Mouse (Mus musculus): ENCODE data around the gene Tead3. TPM values are rescaled to one million over a fixed set of nuclear protein-coding genes. Genes with fewer than 3 reads are reported as not detected.
A peak's percentile ranks its signal among the peaks of the same experiment; 100 is the strongest.
"Not testable (repeated sequence)": the region's sequence is repeated elsewhere in the genome, so short reads cannot be mapped to it uniquely, and the experiment has no call there.

The Tead3 gene
- polyA plus RNA-seq, 1 experiment from 2014 or later: 5.7 TPM

DNA sequence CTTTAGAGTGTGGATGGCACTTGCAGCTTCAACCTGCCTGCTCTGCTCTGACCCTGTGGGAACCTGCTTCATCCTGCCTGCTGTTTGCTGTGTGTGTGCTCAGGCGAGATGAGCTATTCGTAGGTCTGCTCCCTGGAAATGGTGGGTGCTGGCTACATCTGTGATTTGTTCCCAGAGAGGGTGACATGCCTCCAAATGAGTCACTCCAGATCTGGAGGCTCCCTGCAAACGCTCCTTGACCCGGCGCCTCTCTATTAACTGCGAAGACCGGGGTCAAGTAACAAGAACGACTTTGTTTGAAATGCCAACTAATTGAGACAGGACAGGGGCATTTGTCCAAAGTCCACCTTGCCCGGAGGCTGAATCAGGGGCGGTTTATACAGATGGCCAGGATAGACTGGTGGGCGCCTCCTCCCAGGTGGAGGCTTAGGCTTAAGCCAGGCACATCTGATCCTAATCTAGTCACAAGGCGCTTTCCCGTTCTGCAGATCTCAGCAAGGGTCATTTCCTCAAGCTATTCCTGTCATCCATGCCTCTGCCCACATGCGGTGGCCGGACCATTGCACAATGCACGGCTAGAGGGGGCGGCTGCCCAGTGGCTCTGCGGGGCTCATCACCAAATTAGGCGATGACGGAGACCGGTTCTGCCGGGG, 22.8 kb downstream of the Tead3 start:
- H3K9me3 ChIP-seq: no peaks in the 10 kb centered on the region
- H3K4me1 ChIP-seq: peaks cover 24% of the 10 kb centered on the region
- H3K27ac ChIP-seq (replicated peaks): peak overlapping the region; percentile 92
- no peaks in the 10 kb centered on the region for H3K27me3 ChIP-seq
- H3K4me2 ChIP-seq (replicated peaks): peak overlapping the region; percentile 72
- peak overlapping the region; percentile 62 for H3K4me3 ChIP-seq
- peaks cover 27% of the 10 kb centered on the region for H3K36me3 ChIP-seq
- ATAC-seq (ENCODE audit: low FRiP score, low read depth): peak; percentile 71
- 10% methylated on average over 22 of the region's 22 CpGs for WGBS
- peak overlapping the region; percentile 51 for H3K9ac ChIP-seq (replicated peaks)

DNA sequence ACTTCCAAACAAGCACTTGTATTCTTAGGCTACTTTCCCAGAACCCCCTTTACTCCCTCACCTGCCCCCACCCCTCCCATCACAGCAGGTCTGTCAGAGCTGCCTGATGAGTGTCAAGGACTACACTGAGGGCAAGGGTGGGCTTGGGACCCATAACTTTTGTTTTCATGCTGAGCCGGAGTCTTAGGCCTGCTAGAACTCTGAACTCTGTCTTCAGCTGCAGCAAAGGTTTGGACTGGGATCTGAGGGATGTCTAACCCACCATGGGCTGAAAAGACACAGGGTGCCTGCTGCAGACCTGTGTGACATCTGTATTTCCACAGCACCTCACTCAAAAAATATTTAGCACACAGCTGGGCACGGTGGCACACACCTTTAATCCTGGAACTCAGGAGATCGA, 23.7 kb downstream of the Tead3 start:
- H3K4me2 ChIP-seq (replicated peaks): no peak overlapping the region
- no peaks in the 10 kb centered on the region for H3K9me3 ChIP-seq
- no peak overlapping the region for H3K27ac ChIP-seq (replicated peaks)
- no peaks in the 10 kb centered on the region for H3K27me3 ChIP-seq
- ATAC-seq (ENCODE audit: low FRiP score, low read depth): no peak
- H3K36me3 ChIP-seq: peaks cover 33% of the 10 kb centered on the region
- peaks cover 22% of the 10 kb centered on the region for H3K4me1 ChIP-seq
- H3K4me3 ChIP-seq: no peak overlapping the region
- WGBS: 85% methylated on average over 3 of the region's 3 CpGs
- H3K9ac ChIP-seq (replicated peaks): peak overlapping the region; percentile 51; the same call in 1 of the 2 replicates

DNA sequence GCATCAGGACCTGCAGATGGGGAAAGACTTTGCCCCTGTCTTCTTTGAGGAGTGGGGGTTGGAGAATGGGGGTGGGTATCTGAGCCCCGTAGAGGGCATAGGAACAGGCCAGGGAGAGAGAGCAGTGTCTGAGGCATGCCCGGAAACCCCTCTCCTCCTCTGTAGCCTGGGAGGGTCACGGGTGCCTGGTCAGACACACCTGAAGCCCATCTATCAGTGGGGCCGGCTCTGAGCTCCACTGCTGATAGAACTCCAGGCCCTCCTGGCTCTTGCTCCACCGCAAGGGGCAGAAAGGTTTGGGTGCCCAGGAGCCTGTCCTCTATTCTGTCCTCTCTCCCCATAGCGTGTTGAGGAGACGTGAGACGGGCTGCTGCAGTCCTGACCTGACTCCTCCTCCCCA, 24.9 kb downstream of the Tead3 start:
- peaks cover 29% of the 10 kb centered on the region for H3K36me3 ChIP-seq
- H3K27ac ChIP-seq (replicated peaks): no peak overlapping the region
- H3K4me2 ChIP-seq (replicated peaks): no peak overlapping the region
- peaks cover 20% of the 10 kb centered on the region for H3K4me1 ChIP-seq
- H3K27me3 ChIP-seq: no peaks in the 10 kb centered on the region
- 91% methylated on average over 8 of the region's 8 CpGs for WGBS
- no peak for ATAC-seq (ENCODE audit: low FRiP score, low read depth)
- no peaks in the 10 kb centered on the region for H3K9me3 ChIP-seq
- no peak overlapping the region for H3K4me3 ChIP-seq
- H3K9ac ChIP-seq (replicated peaks): no peak overlapping the region

DNA sequence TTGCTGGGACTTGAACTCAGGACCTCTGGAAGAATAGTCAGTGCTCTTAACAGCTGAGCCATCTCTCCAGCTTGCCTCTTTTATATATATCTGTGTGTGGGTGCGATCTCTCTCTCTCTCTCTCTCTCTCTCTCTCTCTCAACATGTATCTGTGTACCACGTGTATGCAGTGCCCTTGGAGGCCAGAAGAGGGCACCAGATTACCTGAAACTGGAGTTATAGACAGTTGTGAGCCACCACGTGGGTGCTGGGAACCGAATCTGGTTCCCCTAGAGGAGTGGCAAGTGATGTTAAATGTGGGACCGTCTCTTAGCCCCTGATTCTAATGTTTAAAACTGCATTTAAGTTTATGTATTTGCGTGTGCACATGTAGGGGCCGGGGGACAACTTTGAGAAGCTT, 26.2 kb downstream of the Tead3 start:
- not testable (repeated sequence) for H3K27ac ChIP-seq (replicated peaks); H3K9me3 ChIP-seq; H3K4me2 ChIP-seq (replicated peaks); H3K27me3 ChIP-seq; H3K4me3 ChIP-seq; H3K9ac ChIP-seq (replicated peaks); ATAC-seq (ENCODE audit: low FRiP score, low read depth)
- 97% methylated on average over 7 of the region's 7 CpGs for WGBS
- Histone ChIP-seq H3K36me3 (peaks cover 26% of the 10 kb centered on the region), H3K4me1 (peaks cover 12% of the 10 kb centered on the region)

DNA sequence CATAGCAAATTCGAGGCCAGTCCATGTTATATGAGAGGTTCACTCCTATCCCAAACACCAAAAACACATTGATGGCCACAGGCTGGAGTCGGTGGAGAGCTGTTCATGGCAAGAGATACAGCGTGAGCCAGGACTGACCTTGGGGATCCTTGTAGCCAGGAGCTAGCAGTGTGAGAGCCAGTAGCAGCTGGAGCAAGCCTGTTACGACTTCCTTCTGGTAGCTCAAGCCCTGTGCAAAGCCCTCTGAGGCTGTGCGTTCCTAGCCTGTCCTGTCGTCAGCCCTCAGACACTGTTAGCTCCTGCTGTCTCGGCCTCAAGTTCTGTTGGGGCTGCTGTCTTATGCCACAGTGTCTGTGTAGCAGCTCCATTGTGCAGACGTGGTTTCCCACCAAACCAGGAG, 26.8 kb downstream of the Tead3 start:
- H3K36me3 ChIP-seq: peaks cover 30% of the 10 kb centered on the region
- WGBS: 93% methylated on average over 8 of the region's 8 CpGs

DNA sequence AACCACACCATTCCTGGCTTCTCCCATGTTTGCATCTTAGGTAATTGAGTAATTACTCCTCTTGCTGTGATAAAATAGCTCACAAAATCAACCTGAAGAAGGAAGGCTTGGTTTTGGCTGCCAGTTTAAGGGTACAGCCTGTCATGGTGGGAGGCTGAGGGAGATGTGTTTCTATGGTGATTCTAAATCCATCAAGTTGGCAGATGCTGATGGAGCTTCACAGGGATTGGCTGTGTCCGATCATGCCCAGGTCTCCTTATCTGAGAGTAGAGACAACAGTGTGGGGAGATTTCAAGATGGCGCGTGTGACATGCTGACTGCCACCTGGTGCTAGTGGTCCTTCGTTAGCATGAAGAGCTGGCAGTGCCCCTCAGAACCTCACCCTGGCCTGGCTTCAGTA, 28.9 kb downstream of the Tead3 start:
- H3K9ac ChIP-seq (replicated peaks): no peak overlapping the region
- no peaks in the 10 kb centered on the region for H3K4me1 ChIP-seq
- WGBS: 96% methylated on average over 4 of the region's 4 CpGs
- H3K27ac ChIP-seq (replicated peaks): no peak overlapping the region
- H3K36me3 ChIP-seq: peaks cover 49% of the 10 kb centered on the region
- no peaks in the 10 kb centered on the region for H3K9me3 ChIP-seq
- ATAC-seq (ENCODE audit: low FRiP score, low read depth): no peak
- H3K27me3 ChIP-seq: no peaks in the 10 kb centered on the region
- no peak overlapping the region for H3K4me3 ChIP-seq
- no peak overlapping the region for H3K4me2 ChIP-seq (replicated peaks)

More for the DNA sequence above, 26.8 kb downstream of the Tead3 start:
- Histone ChIP-seq H3K4me2 (replicated peaks) (no peak overlapping the region), H3K27me3 (no peaks in the 10 kb centered on the region), H3K4me3 (no peak overlapping the region), H3K4me1 (peaks cover 9% of the 10 kb centered on the region; the same call in 1 of the 2 replicates), H3K9ac (replicated peaks) (no peak overlapping the region), H3K9me3 (no peaks in the 10 kb centered on the region), H3K27ac (replicated peaks) (no peak overlapping the region)
- ATAC-seq (ENCODE audit: low FRiP score, low read depth): no peak

DNA sequence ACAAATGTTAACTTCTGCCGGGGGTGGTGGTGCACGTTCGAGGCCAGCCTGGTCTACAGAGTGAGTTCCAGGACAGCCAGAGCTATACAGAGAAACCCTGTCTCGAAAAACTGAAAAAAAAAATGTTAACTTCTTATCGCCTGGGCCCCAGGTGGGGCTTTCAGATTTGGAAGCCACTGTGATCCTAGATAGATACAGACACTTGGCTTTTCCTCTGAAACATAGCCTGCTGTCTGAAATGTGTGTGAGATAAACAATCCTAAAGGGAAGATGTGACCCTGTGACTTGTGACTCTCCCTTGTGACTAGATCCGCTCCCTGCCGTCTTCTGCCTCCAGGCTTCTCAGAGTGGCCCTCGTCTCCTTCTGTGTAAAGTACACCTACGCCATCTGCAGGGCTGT, 32.9 kb downstream of the Tead3 start:
- 89% methylated on average over 9 of the region's 9 CpGs for WGBS
- no peak for ATAC-seq (ENCODE audit: low FRiP score, low read depth)
- Histone ChIP-seq H3K4me1 (peaks cover 17% of the 10 kb centered on the region), H3K9me3 (no peaks in the 10 kb centered on the region), H3K27ac (replicated peaks) (no peak overlapping the region), H3K36me3 (peaks cover 46% of the 10 kb centered on the region), H3K9ac (replicated peaks) (no peak overlapping the region), H3K27me3 (no peaks in the 10 kb centered on the region), H3K4me2 (replicated peaks) (no peak overlapping the region), H3K4me3 (no peak overlapping the region)

DNA sequence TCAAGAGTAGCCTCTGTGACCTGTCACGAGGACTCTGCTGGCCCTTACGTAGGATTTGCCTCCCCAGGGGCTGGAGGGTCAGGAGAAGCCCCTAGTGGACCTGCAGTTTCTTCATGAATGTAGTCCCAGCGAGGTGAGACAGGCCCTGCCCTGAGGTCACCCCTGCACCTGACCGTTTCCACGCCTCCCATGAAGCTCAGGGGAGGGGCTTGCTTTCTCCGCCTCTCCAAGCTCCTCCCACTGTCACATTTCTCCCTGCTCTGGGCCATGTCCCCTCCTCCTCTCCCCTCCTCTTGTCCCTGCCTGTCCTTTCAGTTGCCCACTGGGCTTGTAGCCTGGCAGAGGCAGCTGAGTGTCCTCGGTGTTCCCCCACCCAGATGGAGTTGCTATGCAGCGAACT, 33.5 kb downstream of the Tead3 start:
- WGBS: 53% methylated on average over 8 of the region's 8 CpGs
- no peak overlapping the region for H3K9ac ChIP-seq (replicated peaks)
- H3K27me3 ChIP-seq: no peaks in the 10 kb centered on the region
- H3K27ac ChIP-seq (replicated peaks): no peak overlapping the region
- H3K9me3 ChIP-seq: no peaks in the 10 kb centered on the region
- no peak for ATAC-seq (ENCODE audit: low FRiP score, low read depth)
- no peak overlapping the region for H3K4me2 ChIP-seq (replicated peaks)
- peaks cover 19% of the 10 kb centered on the region for H3K4me1 ChIP-seq
- peaks cover 41% of the 10 kb centered on the region for H3K36me3 ChIP-seq
- no peak overlapping the region for H3K4me3 ChIP-seq

DNA sequence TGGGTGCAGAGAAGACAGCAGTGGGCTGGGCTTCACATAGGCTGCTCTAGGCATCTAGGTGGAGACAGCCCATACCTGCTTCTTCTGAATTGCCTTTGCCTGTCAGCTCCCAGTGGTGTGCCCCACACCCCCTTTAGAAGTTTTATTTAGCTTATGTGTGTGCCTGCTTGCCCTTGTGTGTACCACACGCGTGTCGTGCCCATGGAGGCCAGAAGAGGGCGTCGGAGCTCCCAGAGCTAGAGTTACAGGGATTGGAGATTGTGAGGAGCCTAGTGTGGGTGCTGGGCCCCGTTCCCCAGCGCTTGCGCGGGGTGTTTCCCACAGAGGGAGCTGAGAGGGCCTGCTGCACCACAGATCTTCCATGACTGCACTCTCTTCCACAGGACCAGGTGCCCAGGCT, 34.1 kb downstream of the Tead3 start:
- Histone ChIP-seq H3K9ac (replicated peaks) (no peak overlapping the region), H3K4me2 (replicated peaks) (no peak overlapping the region), H3K9me3 (no peaks in the 10 kb centered on the region), H3K4me1 (peaks cover 19% of the 10 kb centered on the region), H3K36me3 (peaks cover 38% of the 10 kb centered on the region), H3K27me3 (no peaks in the 10 kb centered on the region), H3K27ac (replicated peaks) (no peak overlapping the region), H3K4me3 (no peak overlapping the region)
- ATAC-seq (ENCODE audit: low FRiP score, low read depth): no peak
- WGBS: 90% methylated on average over 9 of the region's 9 CpGs

DNA sequence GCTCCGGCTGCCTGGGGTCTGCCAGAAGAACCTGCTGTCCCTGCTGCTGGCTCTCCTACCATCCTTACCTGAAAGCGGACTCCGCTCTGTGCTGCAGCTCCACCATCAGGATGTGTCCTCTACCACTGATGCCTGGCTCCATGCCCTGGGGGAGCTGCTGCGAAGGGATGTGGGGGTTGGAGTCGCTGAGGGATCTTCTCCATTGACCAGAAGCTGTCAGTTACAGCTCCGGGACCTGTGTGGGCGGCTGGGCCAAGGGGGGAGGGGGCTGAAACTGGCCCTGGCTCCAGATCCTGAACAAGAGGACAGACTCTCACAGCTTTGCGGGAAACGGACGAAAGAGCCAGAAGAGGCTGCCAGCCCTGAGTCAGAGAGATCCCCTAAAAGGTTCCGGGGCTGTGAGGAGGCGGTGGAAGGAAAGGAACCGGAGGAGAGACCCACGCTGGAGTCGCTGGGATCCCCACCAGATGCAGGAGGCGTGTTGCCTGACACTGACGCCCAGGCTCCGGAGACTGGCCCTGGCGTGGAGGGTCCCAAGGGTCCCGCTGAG, 34.9 kb downstream of the Tead3 start:
- Histone ChIP-seq H3K4me3 (no peak overlapping the region), H3K36me3 (peaks cover 34% of the 10 kb centered on the region), H3K9me3 (no peaks in the 10 kb centered on the region), H3K4me2 (replicated peaks) (no peak overlapping the region), H3K9ac (replicated peaks) (peak overlapping the region; percentile 31), H3K27ac (replicated peaks) (no peak overlapping the region), H3K27me3 (no peaks in the 10 kb centered on the region), H3K4me1 (peaks cover 19% of the 10 kb centered on the region)
- 91% methylated on average over 20 of the region's 20 CpGs for WGBS
- no peak for ATAC-seq (ENCODE audit: low FRiP score, low read depth)

DNA sequence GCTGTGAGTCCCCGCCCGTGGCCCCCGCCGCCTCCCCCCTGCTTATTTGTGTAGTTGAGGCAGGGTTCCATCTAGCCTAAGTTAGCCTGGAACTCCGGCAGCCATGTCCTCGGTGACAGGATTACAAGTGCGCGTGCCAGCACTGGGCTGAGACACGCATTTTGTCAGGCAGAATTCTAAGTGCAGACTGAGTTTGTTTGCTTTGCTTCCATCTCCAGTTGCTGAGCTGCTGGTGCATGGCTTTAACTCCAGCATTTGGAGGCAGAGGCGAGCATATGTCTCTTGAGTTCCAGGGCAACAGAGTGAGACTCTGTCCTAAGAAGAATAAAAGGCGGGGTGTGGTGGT, 36.8 kb downstream of the Tead3 start:
- peak overlapping the region; percentile 72 for H3K4me2 ChIP-seq (replicated peaks)
- WGBS: 2% methylated on average over 11 of the region's 11 CpGs
- ATAC-seq (ENCODE audit: low FRiP score, low read depth): peak; percentile 39

DNA sequence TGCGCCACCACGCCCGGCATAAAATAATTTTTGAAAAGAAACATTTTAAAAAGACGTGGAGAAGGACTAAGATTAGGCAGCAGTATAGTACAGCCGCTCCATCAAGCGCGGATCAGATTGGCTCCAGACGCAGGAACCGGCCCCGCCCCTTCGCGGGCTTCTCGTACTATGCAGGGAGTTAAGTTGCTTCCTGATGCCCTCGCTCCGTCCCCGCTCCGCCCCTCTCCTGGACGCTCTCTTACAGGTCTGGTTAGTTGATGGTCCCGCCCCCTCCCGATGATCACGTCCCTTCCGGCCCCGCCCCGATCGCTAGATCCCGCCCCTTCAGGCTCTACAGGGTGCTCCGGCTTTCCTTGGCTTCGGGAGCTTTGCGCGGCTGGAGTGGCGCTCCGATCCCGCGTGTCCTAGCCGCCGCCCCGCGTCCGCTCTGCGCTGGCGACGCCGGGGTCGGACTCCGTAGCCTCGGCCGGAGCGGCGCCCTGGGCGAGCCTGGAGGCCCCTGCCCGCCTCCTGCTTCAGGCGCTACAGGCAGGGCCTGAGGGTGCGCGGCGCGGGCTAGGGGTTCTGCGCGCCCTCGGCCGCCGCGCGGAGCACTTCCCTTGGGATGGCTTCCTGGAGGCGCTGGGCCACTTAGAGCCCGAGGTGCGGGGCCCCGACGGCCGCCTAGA, 37.3 kb downstream of the Tead3 start, which contains the start of gene Fance:
Gene Fance (plus strand): TSS at position 308 of the 668 bp plus-strand sequence.
- H3K4me3 ChIP-seq: peak within 1 kb of the TSS; percentile 72
- H3K27ac ChIP-seq (replicated peaks): peak within 1 kb of the TSS; percentile 79
- under 1% methylated on average over 69 of the region's 69 CpGs for WGBS
- peak within 1 kb of the TSS; percentile 72 for H3K4me2 ChIP-seq (replicated peaks)
- peaks cover 1% of the 10 kb centered on the region; the same call in 1 of the 2 replicates for H3K27me3 ChIP-seq
- peaks cover 27% of the 10 kb centered on the region for H3K36me3 ChIP-seq
- peak; percentile 98 for ATAC-seq (ENCODE audit: low FRiP score, low read depth)
- peak within 1 kb of the TSS; percentile 78 for H3K9ac ChIP-seq (replicated peaks)
- no peaks in the 10 kb centered on the region for H3K9me3 ChIP-seq
- peaks cover 19% of the 10 kb centered on the region for H3K4me1 ChIP-seq

More for the DNA sequence above, 36.8 kb downstream of the Tead3 start:
- Histone ChIP-seq H3K27me3 (no peaks in the 10 kb centered on the region), H3K36me3 (peaks cover 31% of the 10 kb centered on the region), H3K27ac (replicated peaks) (peak overlapping the region; percentile 79), H3K4me1 (peaks cover 19% of the 10 kb centered on the region), H3K9me3 (no peaks in the 10 kb centered on the region), H3K9ac (replicated peaks) (peak overlapping the region; percentile 78), H3K4me3 (peak overlapping the region; percentile 72)

All from midbrain, embryonic 12.5 days (tissue).